Comparison of ENCODE assay signal across 9 mouse cellular contexts in genomic region chr12:4509591-4510061, GRCm38 (mm10). TPM values are rescaled to one million over a fixed set of nuclear protein-coding genes. Genes with fewer than 3 reads are reported as not detected.
A peak's percentile ranks its signal among the peaks of the same experiment; 100 is the strongest.
DNase-seq lines count a peak whose midpoint lies in the region; ATAC-seq and TF ChIP-seq lines count a peak whose summit lies in the region.
"Had no signal": no experiment of that assay in that cellular context is flagged by ENCODE, and none has a peak within 500 bp of the region (broad histone marks: within the 10 kb centered on the region; RNA-seq: fewer than 3 reads in every experiment).

No protein-coding gene starts in this region.

- TF ChIP-seq CTCF in ES-Bruce4 (IDR thresholded peaks at IDR 0.05; ENCODE audit: low read depth, low read length), result no peak

- peak overlapping the region; percentile 57 for H3K4me2 ChIP-seq in limb, embryonic 13.5 days (replicated peaks)

- H3K27ac ChIP-seq in ES-Bruce4 (ENCODE audit: insufficient read depth, low read length), result no peak overlapping the region
- peak overlapping the region; percentile 90 for H3K27ac ChIP-seq in limb, embryonic 13.5 days

- no peaks in the 10 kb centered on the region for H3K36me3 ChIP-seq in ES-Bruce4 (ENCODE audit: control insufficient read depth, insufficient read depth, low read length, poor library complexity, severe bottlenecking)
- no peaks in the 10 kb centered on the region for H3K36me3 ChIP-seq in limb, embryonic 13.5 days

- H3K27me3 ChIP-seq in ES-Bruce4 (ENCODE audit: control insufficient read depth, insufficient read depth, low read length, poor library complexity, severe bottlenecking), result no peaks in the 10 kb centered on the region
- no peaks in the 10 kb centered on the region for H3K27me3 ChIP-seq in limb, embryonic 13.5 days

- WGBS in limb, embryonic 13.5 days, result 13% methylated on average over 12 of the region's 12 CpGs

- peak; percentile 10 for DNase-seq in cerebellum, postnatal 25 days
- DNase-seq in cerebellum, adult 9-10 months, result no peak
- DNase-seq in forelimb bud, embryonic 11.5 days (ENCODE audit: low read depth, low spot score), result peak; percentile 13
- no peak for DNase-seq in testis, postnatal 14 days (ENCODE audit: low spot score)
- DNase-seq in thymus, postnatal 10 days (ENCODE audit: low spot score in 2 of 2), result no peak
- DNase-seq: adrenal gland, adult 2 months had no signal

- H3K4me1 ChIP-seq in ES-Bruce4 (ENCODE audit: control insufficient read depth, insufficient read depth, low read length), result peaks cover 2% of the 10 kb centered on the region
- 0 out of 2 replicates have a peak, but pooled peaks cover 5% of the 10 kb centered on the region for H3K4me1 ChIP-seq in limb, embryonic 13.5 days

- H3K9me3 ChIP-seq in ES-Bruce4 (replicated peaks; ENCODE audit: control insufficient read depth, insufficient read depth, low read length, poor library complexity, severe bottlenecking), result no peaks in the 10 kb centered on the region
- H3K9me3 ChIP-seq in limb, embryonic 13.5 days, result no peaks in the 10 kb centered on the region

- no peak overlapping the region for H3K9ac ChIP-seq in ES-Bruce4 (ENCODE audit: low read depth, poor library complexity, severe bottlenecking)
- peak overlapping the region; percentile 51 for H3K9ac ChIP-seq in limb, embryonic 13.5 days

- no peak for TF ChIP-seq POLR2A in ES-Bruce4 (IDR thresholded peaks at IDR 0.05; ENCODE audit: insufficient read depth, low read length)

- 0 out of 2 replicates have a peak overlapping the region, but pooled peaks have one; percentile 23 for H3K4me3 ChIP-seq in ES-Bruce4 (ENCODE audit: low read depth, low read length)
- peak overlapping the region; percentile 30 for H3K4me3 ChIP-seq in limb, embryonic 13.5 days

- no peak for TF ChIP-seq EP300 in ES-Bruce4 (IDR thresholded peaks at IDR 0.05; ENCODE audit: insufficient read depth, low read depth, low read length)

- peak; percentile 82; the same call in 1 of the 2 replicates for ATAC-seq in limb, embryonic 13.5 days (ENCODE audit: low FRiP score, low read depth)
- no peak for ATAC-seq in cerebellum, adult (ENCODE audit: insufficient number of reproducible peaks, low FRiP score, low TSS enrichment)

RNA-seq across cellular contexts. Expression of gene Ncoa1, which starts 32.6 kb away (rescaled TPM):
- 18.0 and 21.9 TPM in 2 replicates for polyA plus RNA-seq in ES-Bruce4 (2011; ENCODE audit: insufficient read depth, insufficient read length, low read depth, missing spikeins)
- polyA plus RNA-seq in limb, embryonic 13.5 days (2015; fragmentation: Nextera tagmentation; extraction: Ambion mirVana), result 9.7 and 12.0 TPM in 2 replicates

Comparison
In these comparisons a context has a peak if more than half of its experiments do, and no peak if none do; other contexts are left out.
1. DNase-seq: peak in cerebellum, postnatal 25 days (2 of 2) and forelimb bud, embryonic 11.5 days (single experiment); none in cerebellum, adult 9-10 months (single experiment), testis, postnatal 14 days (single experiment) and thymus, postnatal 10 days (0 of 2).